Mouse (Mus musculus) liver, embryonic 16.5 days (tissue): ENCODE data around the gene Mb. TPM values are rescaled to one million over a fixed set of nuclear protein-coding genes. Genes with fewer than 3 reads are reported as not detected.

Experiments used
- ATAC-seq: fragments of 200-750 bp; cut with Nextera tagmentation; 2 replicates; pipeline ENCODE4 v1.8.0; 2017; ENCODE audit warnings: low read depth, mild to moderate bottlenecking, moderate number of reproducible peaks, moderate library complexity
- H3K27ac ChIP-seq: fragments of 300-500 bp; sonication (generic); 2 replicates; pipeline ENCODE4 v1.5.1; 2014; ENCODE audit warnings: mild to moderate bottlenecking, low read length
- H3K27me3 ChIP-seq: fragments of 300-500 bp; sonication (generic); 2 replicates; pipeline ENCODE4 v1.6.1; 2014; ENCODE audit warnings: low read depth, low read length, mixed read lengths; ENCODE audit not compliant: control insufficient read depth, insufficient read depth
- H3K36me3 ChIP-seq: fragments of 300-500 bp; sonication (generic); 2 replicates; pipeline ENCODE4 v1.6.1; 2014; ENCODE audit warnings: mild to moderate bottlenecking; ENCODE audit not compliant: control insufficient read depth, insufficient read depth
- H3K4me1 ChIP-seq: fragments of 300-500 bp; sonication (generic); 2 replicates; pipeline ENCODE4 v1.6.1; 2014; ENCODE audit warnings: low read depth, low read length, mixed read lengths; ENCODE audit not compliant: control insufficient read depth
- H3K4me2 ChIP-seq: fragments of 300-500 bp; sonication (generic); 2 replicates; pipeline ENCODE4 v1.6.1; 2014; ENCODE audit warnings: low read depth, low read length, mixed read lengths
- H3K4me3 ChIP-seq: fragments of 300-500 bp; sonication (generic); 2 replicates; pipeline ENCODE4 v1.5.1; 2014; ENCODE audit warnings: low read depth, mild to moderate bottlenecking, low read length
- H3K9ac ChIP-seq: fragments of 300-500 bp; sonication (generic); 2 replicates; pipeline ENCODE4 v1.6.1; 2014; ENCODE audit warnings: low read depth, low read length
- H3K9me3 ChIP-seq: fragments of 300-500 bp; sonication (generic); replicated peaks from 2 replicates; pipeline ENCODE4 v1.6.1; 2016; ENCODE audit warnings: low read length; ENCODE audit not compliant: control insufficient read depth
- WGBS: fragments of 180-500 bp; shearing (Covaris S2); extraction: QIAGEN DNeasy Blood & Tissue Kit; methylation state at CpG from one replicate; pipeline ENCODE4 v1.1.7; 2014; ENCODE audit not compliant: insufficient replicate concordance; 5-methylcytosine and 5-hydroxymethylcytosine counted together
- polyA plus RNA-seq: library from polyadenylated mRNA; unstranded; fragments of >200 nt; fragmentation: Nextera tagmentation; extraction: Ambion mirVana; gene quantifications from 2 replicates; pipeline ENCODE4 v1.2.1, GENCODE M21; 2015

The Mb gene
- polyA plus RNA-seq, 1 experiment from 2014 or later, result 0.25 TPM

DNA sequence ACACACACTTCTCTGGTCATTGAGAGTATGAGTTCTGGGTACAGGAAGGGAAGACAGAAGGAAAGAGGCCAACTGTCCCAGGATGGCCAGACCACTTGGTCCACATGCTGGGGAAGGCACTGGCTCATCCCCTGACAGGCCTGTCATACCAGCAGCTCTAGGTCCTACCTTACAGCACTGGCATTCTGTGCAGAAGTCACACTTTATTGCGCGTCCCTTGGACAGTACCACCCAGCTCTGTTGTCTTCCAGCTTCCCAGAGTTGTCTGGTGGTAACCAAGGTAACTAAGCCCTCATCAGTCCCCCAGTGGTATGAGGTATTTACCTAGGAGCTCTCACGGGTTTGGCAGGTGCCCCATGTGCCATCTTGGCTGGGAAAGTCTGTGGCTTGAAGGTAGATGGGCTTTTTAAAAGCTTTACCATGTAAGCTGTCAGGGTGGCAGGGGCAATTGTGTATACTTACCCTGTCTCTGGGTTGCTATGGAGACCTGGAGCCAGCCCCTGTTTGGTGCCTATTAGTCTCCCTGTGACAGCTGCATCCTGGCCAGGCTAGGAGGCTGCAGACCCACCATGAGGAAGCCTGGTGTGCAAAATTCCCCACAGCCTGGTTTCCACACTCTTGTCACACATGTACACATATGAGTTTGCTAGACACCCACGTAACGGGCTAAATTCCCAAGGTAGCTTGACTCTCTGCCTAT is 24.4 kb downstream of the Mb start:
- Histone ChIP-seq H3K27me3 (no peaks in the 10 kb centered on the region), H3K9me3 (no peaks in the 10 kb centered on the region), H3K36me3 (no peaks in the 10 kb centered on the region), H3K27ac (no peak overlapping the region), H3K4me1 (no peaks in the 10 kb centered on the region), H3K9ac (no peak overlapping the region), H3K4me2 (no peak overlapping the region), H3K4me3 (no peak overlapping the region)
- no peak for ATAC-seq
- WGBS, result 50% methylated on average over 5 of the region's 5 CpGs

DNA sequence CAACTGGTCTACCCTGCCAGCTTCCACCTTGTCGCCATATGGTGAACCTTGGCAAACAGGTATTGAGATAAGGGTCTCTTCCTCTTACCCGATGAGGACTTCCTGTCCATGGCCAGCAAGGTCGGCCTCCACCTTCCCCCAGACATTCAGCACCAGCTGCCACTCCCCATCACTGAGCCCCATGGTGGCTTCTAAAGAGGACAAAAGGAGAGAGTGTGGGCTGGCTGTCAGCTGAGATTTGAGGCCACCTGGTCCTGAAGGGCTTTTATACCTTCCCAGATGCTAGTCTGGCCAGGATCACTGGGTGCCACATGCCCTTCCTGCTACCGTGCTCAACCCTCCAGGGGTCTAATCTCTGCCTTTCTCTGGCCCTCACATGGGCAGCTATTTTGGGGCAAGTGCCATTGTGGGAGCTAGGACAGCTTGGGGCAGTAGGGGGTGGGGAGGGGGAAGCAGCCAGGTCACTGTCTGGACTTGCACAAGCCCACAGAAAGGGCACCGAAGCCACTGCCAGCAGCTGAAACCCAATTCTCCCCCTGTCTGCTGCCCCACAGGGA is 28.0 kb downstream of the Mb start:
- Histone ChIP-seq H3K9me3 (no peaks in the 10 kb centered on the region), H3K4me3 (no peak overlapping the region), H3K27me3 (no peaks in the 10 kb centered on the region), H3K9ac (no peak overlapping the region), H3K36me3 (no peaks in the 10 kb centered on the region), H3K27ac (no peak overlapping the region), H3K4me2 (no peak overlapping the region), H3K4me1 (no peaks in the 10 kb centered on the region)
- no peak for ATAC-seq
- WGBS, result 44% methylated on average over 5 of the region's 5 CpGs

DNA sequence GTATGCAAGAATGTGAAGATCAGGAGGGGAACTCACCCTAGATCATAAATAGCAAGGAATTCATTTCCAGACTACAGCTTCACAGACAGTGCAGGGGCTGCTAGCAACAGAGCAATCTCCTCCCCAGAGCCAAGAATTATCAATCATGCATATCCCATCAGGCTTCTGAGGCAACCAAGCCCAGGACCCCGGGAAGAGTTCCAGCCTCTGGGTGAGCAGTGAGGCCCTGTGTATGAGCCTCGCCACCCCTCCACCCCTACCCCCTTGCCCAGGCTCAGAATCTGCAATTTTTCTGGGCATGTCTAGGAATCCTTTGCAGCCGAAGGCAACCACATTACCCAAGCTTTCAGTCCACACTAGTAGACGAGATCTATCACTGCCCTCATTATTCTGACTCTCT is 28.6 kb downstream of the Mb start:
- no peak for ATAC-seq
- no peaks in the 10 kb centered on the region for H3K4me1 ChIP-seq
- no peaks in the 10 kb centered on the region for H3K27me3 ChIP-seq
- WGBS, result 60% methylated on average over 4 of the region's 4 CpGs
- H3K4me2 ChIP-seq, result no peak overlapping the region
- H3K36me3 ChIP-seq, result no peaks in the 10 kb centered on the region
- no peak overlapping the region for H3K4me3 ChIP-seq
- H3K27ac ChIP-seq, result no peak overlapping the region
- no peaks in the 10 kb centered on the region for H3K9me3 ChIP-seq
- H3K9ac ChIP-seq, result no peak overlapping the region

DNA sequence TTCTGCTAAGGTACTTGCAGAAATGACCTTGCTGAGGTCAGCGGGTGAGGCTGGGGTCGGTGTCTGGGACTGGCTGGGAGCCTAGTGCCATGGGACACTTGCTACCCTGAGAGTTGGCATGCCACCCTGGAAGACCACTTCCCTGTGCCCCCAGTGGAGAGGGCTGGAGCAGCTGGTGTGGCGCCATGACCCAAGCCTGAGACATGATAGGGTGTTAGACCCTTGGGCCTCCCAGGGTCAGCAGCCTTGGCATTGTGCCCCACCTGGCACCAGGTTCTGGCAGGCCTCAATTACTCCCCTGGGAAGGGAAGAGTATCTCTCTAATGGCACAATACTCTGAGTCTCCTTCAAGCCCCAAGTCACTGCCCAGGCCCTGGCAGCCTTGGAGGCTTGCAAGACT is 29.4 kb downstream of the Mb start:
- H3K36me3 ChIP-seq, result no peaks in the 10 kb centered on the region
- no peak for ATAC-seq
- no peak overlapping the region for H3K4me2 ChIP-seq
- no peaks in the 10 kb centered on the region for H3K4me1 ChIP-seq
- H3K27me3 ChIP-seq, result no peaks in the 10 kb centered on the region
- no peak overlapping the region for H3K9ac ChIP-seq
- no peaks in the 10 kb centered on the region for H3K9me3 ChIP-seq
- H3K27ac ChIP-seq, result no peak overlapping the region
- no peak overlapping the region for H3K4me3 ChIP-seq
- WGBS, result 63% methylated on average over 3 of the region's 3 CpGs

DNA sequence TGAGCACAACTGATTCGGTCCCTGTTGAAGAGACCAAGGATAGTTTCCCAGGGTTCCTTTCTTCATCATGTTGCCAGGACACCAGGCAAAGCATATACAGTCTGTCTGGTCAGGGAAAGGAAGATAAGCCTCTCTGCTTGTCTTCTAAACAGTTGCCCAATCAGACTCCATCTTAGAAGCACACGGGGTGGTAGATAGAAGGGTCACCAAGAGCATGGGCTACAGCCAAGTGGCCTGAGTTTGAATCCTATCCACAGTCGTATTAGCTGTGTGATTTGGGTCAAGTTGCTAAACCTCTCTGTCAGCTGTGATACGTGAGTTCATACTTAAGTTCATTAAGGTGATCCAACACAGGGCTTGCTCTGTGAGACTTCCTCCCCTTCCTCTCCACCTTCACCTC is 30.3 kb downstream of the Mb start:
- no peaks in the 10 kb centered on the region for H3K27me3 ChIP-seq
- no peaks in the 10 kb centered on the region for H3K9me3 ChIP-seq
- no peaks in the 10 kb centered on the region for H3K36me3 ChIP-seq
- no peak overlapping the region for H3K9ac ChIP-seq
- no peak for ATAC-seq
- no peak overlapping the region for H3K27ac ChIP-seq
- no peak overlapping the region for H3K4me3 ChIP-seq
- WGBS, result 55% methylated on average over 4 of the region's 4 CpGs
- H3K4me2 ChIP-seq, result no peak overlapping the region
- H3K4me1 ChIP-seq, result no peaks in the 10 kb centered on the region

DNA sequence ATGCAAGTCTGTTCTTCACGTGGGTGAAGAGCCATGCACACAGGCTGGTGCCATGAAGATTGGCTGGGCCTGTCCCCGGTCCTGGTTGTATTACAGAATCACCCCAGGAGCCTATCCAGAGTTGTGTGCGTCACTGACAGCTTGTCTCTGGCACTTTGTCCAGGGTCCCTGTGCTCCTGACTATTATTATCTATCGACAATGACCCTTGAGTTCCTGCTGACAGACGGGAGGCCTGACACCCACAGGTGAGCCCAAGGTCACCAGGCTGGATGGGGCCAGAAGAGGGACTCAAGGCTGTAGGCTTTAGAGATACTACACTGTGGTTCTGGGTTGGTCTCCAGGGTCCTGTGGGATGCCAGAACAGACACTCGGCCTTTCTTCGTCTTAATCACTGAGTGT is 30.9 kb downstream of the Mb start:
- ATAC-seq, result no peak
- H3K27me3 ChIP-seq, result no peaks in the 10 kb centered on the region
- H3K27ac ChIP-seq, result no peak overlapping the region
- no peak overlapping the region for H3K4me2 ChIP-seq
- no peak overlapping the region for H3K9ac ChIP-seq
- H3K9me3 ChIP-seq, result no peaks in the 10 kb centered on the region
- WGBS, result 55% methylated on average over 7 of the region's 7 CpGs
- H3K36me3 ChIP-seq, result no peaks in the 10 kb centered on the region
- no peak overlapping the region for H3K4me3 ChIP-seq
- H3K4me1 ChIP-seq, result no peaks in the 10 kb centered on the region

DNA sequence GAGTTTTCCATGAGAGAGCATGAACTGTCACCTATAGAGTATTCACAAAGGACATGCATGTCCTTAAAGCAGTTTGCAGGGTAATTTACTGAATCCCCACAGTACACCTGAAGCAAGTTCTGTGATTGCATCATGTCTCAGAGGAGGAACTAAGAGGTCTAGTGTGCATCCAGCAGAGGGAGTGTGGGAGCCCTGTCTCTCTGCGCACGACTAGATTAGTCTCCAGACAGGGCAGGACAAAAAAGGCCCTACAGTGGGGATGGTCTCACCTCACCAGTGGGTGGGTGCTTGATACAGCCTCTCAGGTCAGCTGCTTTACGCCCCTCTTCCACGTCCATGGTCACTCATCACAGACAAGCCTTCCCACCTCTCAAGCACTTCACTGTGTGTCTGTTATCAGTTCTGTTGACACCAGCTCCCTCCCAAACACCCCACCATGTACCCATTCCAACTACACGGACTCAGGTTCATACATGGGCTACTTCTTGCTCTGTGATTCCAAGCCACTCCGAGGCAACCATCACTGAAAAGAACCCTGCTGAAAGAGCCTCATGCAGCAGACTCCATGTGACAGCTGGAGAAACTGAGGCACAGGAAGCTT is 31.6 kb downstream of the Mb start:
- H3K27me3 ChIP-seq, result no peaks in the 10 kb centered on the region
- no peak overlapping the region for H3K9ac ChIP-seq
- H3K36me3 ChIP-seq, result no peaks in the 10 kb centered on the region
- 44% methylated on average over 6 of the region's 6 CpGs for WGBS
- no peak overlapping the region for H3K4me2 ChIP-seq
- no peaks in the 10 kb centered on the region for H3K4me1 ChIP-seq
- no peak overlapping the region for H3K4me3 ChIP-seq
- no peak for ATAC-seq
- H3K9me3 ChIP-seq, result no peaks in the 10 kb centered on the region
- no peak overlapping the region for H3K27ac ChIP-seq

DNA sequence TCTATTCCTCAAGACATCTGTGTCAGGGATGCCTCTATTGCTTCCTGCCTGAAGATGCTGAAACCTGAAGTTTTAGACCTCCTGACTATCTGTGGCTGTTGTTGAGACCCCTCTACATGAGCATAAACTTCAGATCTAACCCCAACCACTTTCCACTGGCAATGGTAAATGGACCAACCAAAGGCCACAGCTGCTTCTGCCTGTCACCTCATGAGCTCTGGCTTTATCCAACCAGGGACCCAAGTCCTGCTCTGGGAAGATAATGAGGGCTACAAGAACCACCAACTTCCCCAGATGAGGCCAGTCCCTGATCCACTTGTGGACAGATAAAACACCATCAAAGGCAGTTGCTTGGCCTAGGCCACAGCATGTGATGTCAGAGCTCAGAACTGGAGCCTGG is 32.6 kb downstream of the Mb start:
- no peak overlapping the region for H3K4me3 ChIP-seq
- no peaks in the 10 kb centered on the region for H3K9me3 ChIP-seq
- ATAC-seq, result no peak
- H3K9ac ChIP-seq, result no peak overlapping the region
- no peak overlapping the region for H3K4me2 ChIP-seq
- H3K27ac ChIP-seq, result no peak overlapping the region
- H3K4me1 ChIP-seq, result no peaks in the 10 kb centered on the region
- H3K36me3 ChIP-seq, result no peaks in the 10 kb centered on the region
- no peaks in the 10 kb centered on the region for H3K27me3 ChIP-seq

DNA sequence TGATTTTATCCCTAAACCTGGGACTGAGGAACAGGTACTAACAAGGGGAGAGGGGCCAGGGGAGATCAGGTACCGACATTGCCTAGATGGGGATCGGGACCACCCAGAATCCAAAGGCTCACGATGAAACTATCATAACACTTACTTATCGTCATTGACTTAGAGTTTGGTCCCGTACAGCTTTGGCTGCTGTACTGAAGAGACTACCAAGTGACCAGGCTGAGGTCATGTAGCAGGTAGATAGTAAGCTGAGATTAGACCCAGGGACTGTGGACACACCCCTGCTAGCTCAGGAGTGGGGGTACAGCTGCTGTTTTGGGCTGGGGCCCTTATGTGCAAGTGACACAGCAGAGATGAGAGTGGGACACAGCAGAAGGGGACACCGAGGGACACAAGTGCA is 34.0 kb downstream of the Mb start:
- no peak overlapping the region for H3K4me2 ChIP-seq
- H3K4me1 ChIP-seq, result no peaks in the 10 kb centered on the region
- H3K9ac ChIP-seq, result no peak overlapping the region
- WGBS, result 81% methylated on average over 6 of the region's 6 CpGs
- H3K9me3 ChIP-seq, result no peaks in the 10 kb centered on the region
- H3K27ac ChIP-seq, result no peak overlapping the region
- no peaks in the 10 kb centered on the region for H3K27me3 ChIP-seq
- H3K4me3 ChIP-seq, result no peak overlapping the region
- no peaks in the 10 kb centered on the region for H3K36me3 ChIP-seq
- no peak for ATAC-seq
